Comparison of ENCODE assay signal across 26 mouse cellular contexts in genomic region chr15:96715079-96715691, GRCm38 (mm10). TPM values are rescaled to one million over a fixed set of nuclear protein-coding genes. Genes with fewer than 3 reads are reported as not detected.
DNase-seq lines count a peak whose midpoint lies in the region; ATAC-seq and TF ChIP-seq lines count a peak whose summit lies in the region.
"Had no signal": no experiment of that assay in that cellular context is flagged by ENCODE, and none has a peak within 500 bp of the region (broad histone marks: within the 10 kb centered on the region; RNA-seq: fewer than 3 reads in every experiment).

No protein-coding gene starts in this region.

- H3K27ac ChIP-seq in gastrocnemius, adult 2 months, result peak overlapping the region; percentile 35; the same call in 1 of the 2 replicates
- H3K27ac ChIP-seq in midbrain, embryonic 14.5 days (replicated peaks; ENCODE audit: low read depth, low read length), result no peak overlapping the region
- H3K27ac ChIP-seq: embryonic facial prominence, embryonic 15.5 days; hindbrain, embryonic 14.5 days; kidney, embryonic 15.5 days; liver, embryonic 15.5 days; midbrain, embryonic 10.5 days; neural tube, embryonic 13.5 days had no signal

- 90% methylated on average over 9 of the region's 9 CpGs for WGBS in midbrain, embryonic 14.5 days

- DNase-seq in gastrocnemius, adult 2 months, result no peak
- no peak for DNase-seq in gastrocnemius, postnatal 4 days (ENCODE audit: low spot score in 2 of 2)
- peak; percentile 42 to 51 for DNase-seq in B cell, adult 2 months
- no peak for DNase-seq in adipocyte (ENCODE audit: low spot score)
- no peak for DNase-seq in embryo, embryonic 9.5 days (ENCODE audit: extremely low spot score)
- no peak for DNase-seq in midbrain, embryonic 14.5 days
- DNase-seq: adrenal gland, adult 2 months; cerebellum, adult 11-12 months; cerebellum, postnatal 14 days; embryo, embryonic 11 days; gastrocnemius, postnatal 36 days; heart, postnatal 10 days; kidney, postnatal 4 days; right cerebral cortex, postnatal 14 days had no signal

- H3K4me3 ChIP-seq in gastrocnemius, adult 2 months, result no peak overlapping the region
- H3K4me3 ChIP-seq in midbrain, embryonic 14.5 days (replicated peaks; ENCODE audit: low read depth, low read length), result no peak overlapping the region
- H3K4me3 ChIP-seq: embryonic facial prominence, embryonic 15.5 days; kidney, embryonic 15.5 days; liver, embryonic 15.5 days; midbrain, embryonic 10.5 days; neural tube, embryonic 13.5 days had no signal

- no peak overlapping the region for H3K9ac ChIP-seq in midbrain, embryonic 14.5 days (replicated peaks; ENCODE audit: low read length)
- H3K9ac ChIP-seq: embryonic facial prominence, embryonic 15.5 days; hindbrain, embryonic 14.5 days; kidney, embryonic 15.5 days; liver, embryonic 15.5 days; neural tube, embryonic 13.5 days had no signal

- intact Hi-C loops in gastrocnemius, adult 2 months (cut with DNase I), result no loop called here

- H3K27me3 ChIP-seq in midbrain, embryonic 14.5 days (ENCODE audit: control insufficient read depth, insufficient read depth, low read length), result no peaks in the 10 kb centered on the region
- H3K27me3 ChIP-seq: CH12.LX; embryonic facial prominence, embryonic 15.5 days; kidney, embryonic 15.5 days; liver, embryonic 15.5 days; neural tube, embryonic 13.5 days had no signal

- no peak for TF ChIP-seq CTCF in gastrocnemius, adult 2 months (IDR thresholded peaks at IDR 0.05)

- ATAC-seq in common myeloid progenitor, adult 5-6 weeks (replicated peaks; ENCODE audit: low read depth, poor library complexity, severe bottlenecking), result peak; percentile 77
- 0 out of 2 replicates have a peak, but pooled peaks have one; percentile 14 for ATAC-seq in megakaryocyte-erythroid progenitor cell, adult 5-6 weeks (replicated peaks; ENCODE audit: low FRiP score, low TSS enrichment, poor library complexity, severe bottlenecking)
- ATAC-seq in midbrain, embryonic 14.5 days (ENCODE audit: low FRiP score, low TSS enrichment), result no peak
- ATAC-seq: forebrain, embryonic 16.5 days; lung, postnatal 0 days had no signal

- no peaks in the 10 kb centered on the region for H3K36me3 ChIP-seq in midbrain, embryonic 14.5 days (ENCODE audit: control insufficient read depth, insufficient read depth, low read length)
- H3K36me3 ChIP-seq: embryonic facial prominence, embryonic 15.5 days; kidney, embryonic 15.5 days; liver, embryonic 15.5 days; midbrain, embryonic 10.5 days; neural tube, embryonic 13.5 days had no signal

- H3K4me2 ChIP-seq in midbrain, embryonic 14.5 days (ENCODE audit: low read length), result no peak overlapping the region
- H3K4me2 ChIP-seq: embryonic facial prominence, embryonic 15.5 days; heart, embryonic 11.5 days; hindbrain, embryonic 14.5 days; kidney, embryonic 15.5 days; neural tube, embryonic 13.5 days had no signal

- peaks cover 7% of the 10 kb centered on the region; the same call in 1 of the 2 replicates for H3K4me1 ChIP-seq in midbrain, embryonic 14.5 days (ENCODE audit: control insufficient read depth, insufficient read depth, low read length)

- H3K9me3 ChIP-seq in midbrain, embryonic 14.5 days (ENCODE audit: control insufficient read depth, low read length), result no peaks in the 10 kb centered on the region
- H3K9me3 ChIP-seq: embryonic facial prominence, embryonic 15.5 days; kidney, embryonic 15.5 days; liver, embryonic 15.5 days; midbrain, embryonic 10.5 days; neural tube, embryonic 13.5 days had no signal

RNA-seq across cellular contexts. Expression of gene Slc38a2, which starts 15.7 kb away (rescaled TPM):
- 100 to 1,000 TPM; 115 to 116 TPM for total RNA-seq in gastrocnemius, adult 2 months (2021)
- 100 to 1,000 TPM in 1 of 2 experiments, 10 to 100 TPM in 1; 80.6 to 101 TPM for total RNA-seq in gastrocnemius, postnatal 4 days (2021)
- 85.6 and 103 TPM in 2 replicates for total RNA-seq in common myeloid progenitor, adult 5-6 weeks (2017)
- total RNA-seq in megakaryocyte-erythroid progenitor cell, adult 5-6 weeks (2014; fragmentation: Nextera tagmentation), result 86.7 and 86.9 TPM in 2 replicates
- total RNA-seq in megakaryocyte-erythroid progenitor cell, adult 5-6 weeks (2017), result 75.3 and 82.3 TPM in 2 replicates
- 131 and 159 TPM in 2 replicates for polyA plus RNA-seq in midbrain, embryonic 14.5 days (2014; fragmentation: Nextera tagmentation; extraction: Ambion mirVana)

Comparison
In these comparisons a context has a peak if more than half of its experiments do, and no peak if none do; other contexts are left out.
1. DNase-seq: peak in B cell, adult 2 months (2 of 2); none in gastrocnemius, adult 2 months (single experiment), gastrocnemius, postnatal 4 days (0 of 2), adipocyte (single experiment), embryo, embryonic 9.5 days (single experiment) and midbrain, embryonic 14.5 days (single experiment).